Mouse (Mus musculus) embryonic facial prominence, embryonic 11.5 days (tissue): ENCODE data around the gene Des. TPM values are rescaled to one million over a fixed set of nuclear protein-coding genes. Genes with fewer than 3 reads are reported as not detected.

Experiments used
- ATAC-seq: fragments of 200-750 bp; cut with Nextera tagmentation; replicated peaks from 2 replicates; pipeline ENCODE4 v1.8.0; 2017; ENCODE audit warnings: low read depth; ENCODE audit not compliant: insufficient number of reproducible peaks, low FRiP score, low TSS enrichment
- DNase-seq: peaks from one replicate; pipeline ENCODE4 v3.0.0-alpha.2; 2015; ENCODE audit warnings: low spot score
- H3K27ac ChIP-seq: fragments of 300-500 bp; sonication (generic); replicated peaks from 2 replicates; pipeline ENCODE4 v1.5.1; 2014; ENCODE audit warnings: mild to moderate bottlenecking, low read depth, low read length, control low read depth
- H3K27me3 ChIP-seq: fragments of 300-500 bp; sonication (generic); 2 replicates; pipeline ENCODE4 v1.6.1; 2014; ENCODE audit warnings: mild to moderate bottlenecking, low read length, moderate library complexity, mixed read lengths; ENCODE audit not compliant: control insufficient read depth, insufficient read depth
- H3K36me3 ChIP-seq: fragments of 300-500 bp; sonication (generic); replicated peaks from 2 replicates; pipeline ENCODE4 v1.6.1; 2014; ENCODE audit warnings: low read depth, mild to moderate bottlenecking, low read length, moderate library complexity, mixed read lengths; ENCODE audit not compliant: control insufficient read depth, insufficient read depth
- H3K4me1 ChIP-seq: fragments of 300-500 bp; sonication (generic); 2 replicates; pipeline ENCODE4 v1.6.1; 2014; ENCODE audit warnings: low read length, mixed read lengths; ENCODE audit not compliant: control insufficient read depth, insufficient read depth
- H3K4me2 ChIP-seq: fragments of 300-500 bp; sonication (generic); 2 replicates; pipeline ENCODE4 v1.6.1; 2014; ENCODE audit warnings: low read depth, mild to moderate bottlenecking, control low read depth, low read length, moderate library complexity
- H3K4me3 ChIP-seq: fragments of 300-500 bp; sonication (generic); 2 replicates; pipeline ENCODE4 v1.5.1; 2014; ENCODE audit warnings: low read depth, low read length, control low read depth
- H3K9ac ChIP-seq: fragments of 300-500 bp; sonication (generic); replicated peaks from 2 replicates; pipeline ENCODE4 v1.6.1; 2014; ENCODE audit warnings: mild to moderate bottlenecking, control low read depth, low read length
- H3K9me3 ChIP-seq: fragments of 300-500 bp; sonication (generic); replicated peaks from 2 replicates; pipeline ENCODE4 v1.6.1; 2016; ENCODE audit warnings: mild to moderate bottlenecking, low read length, inconsistent platforms, mixed read lengths; ENCODE audit not compliant: control insufficient read depth
- WGBS: fragments of 180-500 bp; shearing (Covaris S2); extraction: QIAGEN DNeasy Blood & Tissue Kit; methylation state at CpG from one replicate; pipeline ENCODE4 v1.1.7; 2014; 5-methylcytosine and 5-hydroxymethylcytosine counted together
- polyA plus RNA-seq: library from polyadenylated mRNA; unstranded; fragments of >200 nt; fragmentation: Nextera tagmentation; extraction: Ambion mirVana; gene quantifications from 2 replicates; pipeline ENCODE4 v1.2.1, GENCODE M21; 2014

Gene Des
- polyA plus RNA-seq, 1 experiment from 2014 or later = 9.9 TPM

GRCm38 (mm10) chr1:75318736-75319135, 41.4 kb upstream of the Des start:
- Histone ChIP-seq H3K4me1 (no peaks in the 10 kb centered on the region), H3K27me3 (no peaks in the 10 kb centered on the region), H3K36me3 (no peaks in the 10 kb centered on the region; the same call in 1 of the 2 replicates), H3K4me2 (no peak overlapping the region), H3K4me3 (no peak overlapping the region), H3K27ac (no peak overlapping the region), H3K9me3 (no peaks in the 10 kb centered on the region), H3K9ac (no peak overlapping the region)
- DNase-seq = no peak
- 87% methylated on average over 4 of the region's 4 CpGs for WGBS
- ATAC-seq = no peak

- no peak for ATAC-seq
- Histone ChIP-seq H3K4me1 (no peaks in the 10 kb centered on the region), H3K36me3 (no peaks in the 10 kb centered on the region; the same call in 1 of the 2 replicates), H3K9me3 (no peaks in the 10 kb centered on the region), H3K4me2 (no peak overlapping the region), H3K9ac (no peak overlapping the region), H3K27ac (no peak overlapping the region), H3K27me3 (no peaks in the 10 kb centered on the region), H3K4me3 (no peak overlapping the region)
- WGBS = 87% methylated on average over 10 of the region's 10 CpGs
- no peak for DNase-seq
These were observed 41.0 kb upstream of the Des start for GRCm38 (mm10) chr1:75319166-75319565.

- Histone ChIP-seq H3K9me3 (no peaks in the 10 kb centered on the region), H3K27ac (no peak overlapping the region), H3K4me3 (no peak overlapping the region), H3K36me3 (no peaks in the 10 kb centered on the region), H3K4me2 (no peak overlapping the region), H3K27me3 (no peaks in the 10 kb centered on the region), H3K4me1 (no peaks in the 10 kb centered on the region), H3K9ac (no peak overlapping the region)
- ATAC-seq = no peak
- no peak for DNase-seq
These were observed 32.7 kb upstream of the Des start for GRCm38 (mm10) chr1:75327461-75327860.

- Histone ChIP-seq H3K27me3 (no peaks in the 10 kb centered on the region), H3K36me3 (no peaks in the 10 kb centered on the region), H3K4me1 (no peaks in the 10 kb centered on the region), H3K4me2 (no peak overlapping the region), H3K4me3 (no peak overlapping the region), H3K9me3 (no peaks in the 10 kb centered on the region), H3K27ac (no peak overlapping the region), H3K9ac (no peak overlapping the region)
- ATAC-seq = no peak
- DNase-seq = no peak
- WGBS = 66% methylated on average over 1 of the region's 1 CpGs
These were observed 28.9 kb upstream of the Des start for GRCm38 (mm10) chr1:75331271-75331670.

GRCm38 (mm10) chr1:75336461-75336860, 23.7 kb upstream of the Des start:
- no peak overlapping the region for H3K9ac ChIP-seq

GRCm38 (mm10) chr1:75337097-75337496, 23.0 kb upstream of the Des start:
- WGBS = 80% methylated on average over 9 of the region's 9 CpGs
- H3K9ac ChIP-seq = no peak overlapping the region
- no peak for ATAC-seq
- no peaks in the 10 kb centered on the region for H3K9me3 ChIP-seq
- no peak overlapping the region for H3K4me2 ChIP-seq
- H3K4me1 ChIP-seq = peaks cover 12% of the 10 kb centered on the region
- no peaks in the 10 kb centered on the region for H3K36me3 ChIP-seq
- no peak overlapping the region for H3K4me3 ChIP-seq
- H3K27me3 ChIP-seq = no peaks in the 10 kb centered on the region
- no peak for DNase-seq
- no peak overlapping the region for H3K27ac ChIP-seq

More at GRCm38 (mm10) chr1:75336461-75336860, 23.7 kb upstream of the Des start:
- H3K27ac ChIP-seq = no peak overlapping the region
- H3K4me3 ChIP-seq = no peak overlapping the region
- no peak overlapping the region for H3K4me2 ChIP-seq
- peaks cover 12% of the 10 kb centered on the region for H3K4me1 ChIP-seq
- no peaks in the 10 kb centered on the region for H3K36me3 ChIP-seq
- DNase-seq (no peak), ATAC-seq (no peak)
- H3K27me3 ChIP-seq = no peaks in the 10 kb centered on the region
- 60% methylated on average over 3 of the region's 3 CpGs for WGBS
- H3K9me3 ChIP-seq = no peaks in the 10 kb centered on the region

GRCm38 (mm10) chr1:75338091-75338694, 21.9 kb upstream of the Des start:
- no peaks in the 10 kb centered on the region for H3K27me3 ChIP-seq
- no peak overlapping the region for H3K9ac ChIP-seq
- DNase-seq = peak; percentile 30
- no peak overlapping the region for H3K4me3 ChIP-seq
- no peaks in the 10 kb centered on the region for H3K36me3 ChIP-seq
- H3K27ac ChIP-seq = peak overlapping the region; percentile 17
- 34% methylated on average over 11 of the region's 11 CpGs for WGBS
- H3K4me2 ChIP-seq = no peak overlapping the region; the same call in 1 of the 2 replicates
- H3K9me3 ChIP-seq = no peaks in the 10 kb centered on the region
- no peak for ATAC-seq
- peaks cover 12% of the 10 kb centered on the region for H3K4me1 ChIP-seq

- H3K36me3 ChIP-seq = no peaks in the 10 kb centered on the region
- H3K27ac ChIP-seq = peak overlapping the region; percentile 17; the same call in 1 of the 2 replicates
- H3K4me1 ChIP-seq = peaks cover 18% of the 10 kb centered on the region
- peak; percentile 54 for DNase-seq
- no peak overlapping the region for H3K4me3 ChIP-seq
- H3K9ac ChIP-seq = peak overlapping the region; percentile 36; the same call in 1 of the 2 replicates
- no peak for ATAC-seq
- H3K9me3 ChIP-seq = no peaks in the 10 kb centered on the region
- no peak overlapping the region for H3K4me2 ChIP-seq
- no peaks in the 10 kb centered on the region for H3K27me3 ChIP-seq
- 21% methylated on average over 9 of the region's 9 CpGs for WGBS
These were observed 20.8 kb upstream of the Des start for GRCm38 (mm10) chr1:75339337-75339736.
